Mouse (Mus musculus) CH12.LX (cell line): ENCODE data around the gene Samsn1.

Experiments used
- CHD1 ChIP-seq: IDR thresholded peaks from 2 replicates; pipeline ENCODE4 v1.6.1; 2012; ENCODE audit warnings: low read depth, low read length, improper control_type of control experiment, inconsistent platforms
- CTCF ChIP-seq, 2 experiments: IDR thresholded peaks in 1 of 2; conservative IDR thresholded peaks in 1 of 2; 2 replicates each; pipeline ENCODE4 v1.5.1; 2011 to 2012; ENCODE audit warnings: low read depth in 2 of 2, low read length in 2 of 2, improper control_type of control experiment in 1 of 2, inconsistent platforms in 1 of 2, mild to moderate bottlenecking in 1 of 2, moderate library complexity in 1 of 2
- EP300 ChIP-seq: IDR thresholded peaks from 2 replicates; pipeline ENCODE4 v1.6.1; 2011; ENCODE audit warnings: low read length, improper control_type of control experiment
- IRF4 ChIP-seq: IDR thresholded peaks from 2 replicates; pipeline ENCODE4 v1.6.1; 2014; ENCODE audit warnings: low read depth, mild to moderate bottlenecking, inconsistent platforms, low read length, improper control_type of control experiment
- MAX ChIP-seq: IDR thresholded peaks from 2 replicates; pipeline ENCODE4 v1.6.1; 2011; ENCODE audit warnings: low read length, improper control_type of control experiment
- POLR2A ChIP-seq: IDR thresholded peaks from 2 replicates; pipeline ENCODE4 v1.6.1; 2011; ENCODE audit warnings: low read depth, mild to moderate bottlenecking, improper control_type of control experiment, low read length
- SMC3 ChIP-seq: IDR thresholded peaks from 2 replicates; pipeline ENCODE4 v1.6.1; 2011; ENCODE audit warnings: low read depth, low read length, improper control_type of control experiment
- TCF12 ChIP-seq: IDR thresholded peaks from 2 replicates; pipeline ENCODE4 v1.6.1; 2014; ENCODE audit warnings: low read depth, mild to moderate bottlenecking, inconsistent platforms, low read length, improper control_type of control experiment
- ZNF384 ChIP-seq: IDR thresholded peaks from 2 replicates; pipeline ENCODE4 v1.6.1; 2012; ENCODE audit warnings: low read depth, low read length, improper control_type of control experiment, inconsistent platforms

- TF ChIP-seq CTCF (conservative IDR thresholded peaks at IDR 0.05 in 1 of 2, IDR thresholded peaks at IDR 0.05 in 1 of 2; ENCODE audit: low read depth in 2 of 2, low read length in 2 of 2) (no peak), ZNF384 (no peak), TCF12 (no peak), CHD1 (no peak), MAX (no peak), EP300 (no peak), IRF4 (no peak), POLR2A (no peak), SMC3 (no peak)
These were observed 22.0 kb downstream of the Samsn1 start for GRCm38 (mm10) chr16:76000127-76000526.
